Mouse (Mus musculus) layer of hippocampus, adult 11-12 months (tissue): Measurements from ENCODE around the gene Gm20388.

Source experiments
- DNase-seq: peaks from one replicate; pipeline ENCODE4 v3.0.0; 2022; ENCODE audit warnings: low spot score

Gene Gm20388

GRCm38 (mm10) chr8:121877212-121877611, 1966.6 kb downstream of the Gm20388 start:
- DNase-seq: no peak

GRCm38 (mm10) chr8:121877828-121878480, 1967.3 kb downstream of the Gm20388 start:
- DNase-seq: no peak

- no peak for DNase-seq
Measured at GRCm38 (mm10) chr8:121879712-121880111, 1969.1 kb downstream of the Gm20388 start.

- no peak for DNase-seq
Measured at GRCm38 (mm10) chr8:121880818-121881217, 1970.2 kb downstream of the Gm20388 start.

- DNase-seq: no peak
Measured at GRCm38 (mm10) chr8:121881921-121882320, 1971.3 kb downstream of the Gm20388 start.

- no peak for DNase-seq
Measured at GRCm38 (mm10) chr8:121884181-121884580, 1973.5 kb downstream of the Gm20388 start.

GRCm38 (mm10) chr8:121885001-121885400, 1974.4 kb downstream of the Gm20388 start:
- no peak for DNase-seq

- peak; percentile 51 for DNase-seq
Measured at GRCm38 (mm10) chr8:121885433-121885832, 1974.8 kb downstream of the Gm20388 start.

GRCm38 (mm10) chr8:121887547-121887946, 1976.9 kb downstream of the Gm20388 start:
- DNase-seq: no peak

GRCm38 (mm10) chr8:121889317-121889716, 1978.7 kb downstream of the Gm20388 start:
- no peak for DNase-seq

- DNase-seq: no peak
Measured at GRCm38 (mm10) chr8:121889810-121890785, 1979.5 kb downstream of the Gm20388 start.

GRCm38 (mm10) chr8:121892875-121893274, 1982.2 kb downstream of the Gm20388 start:
- DNase-seq: no peak

- no peak for DNase-seq
Measured at GRCm38 (mm10) chr8:121895910-121896309, 1985.3 kb downstream of the Gm20388 start.

- no peak for DNase-seq
Measured at GRCm38 (mm10) chr8:121896476-121897145, 1986.0 kb downstream of the Gm20388 start.

- DNase-seq: no peak
Measured at GRCm38 (mm10) chr8:121897205-121897604, 1986.6 kb downstream of the Gm20388 start.

- peak; percentile 55 for DNase-seq
Measured at GRCm38 (mm10) chr8:121897871-121898381, 1987.3 kb downstream of the Gm20388 start.

GRCm38 (mm10) chr8:121898401-121898931, 1987.8 kb downstream of the Gm20388 start:
- peak; percentile 75 for DNase-seq

- DNase-seq: no peak
Measured at GRCm38 (mm10) chr8:121899180-121900044, 1988.8 kb downstream of the Gm20388 start.

- no peak for DNase-seq
Measured at GRCm38 (mm10) chr8:121901498-121902236, 1991.0 kb downstream of the Gm20388 start.

- no peak for DNase-seq
Measured at GRCm38 (mm10) chr8:121903977-121904376, 1993.3 kb downstream of the Gm20388 start.
